Mouse (Mus musculus) neural tube, embryonic 13.5 days (tissue): ENCODE measurements around the gene N4bp3. TPM values are rescaled to one million over a fixed set of nuclear protein-coding genes. Genes with fewer than 3 reads are reported as not detected.
A peak's percentile ranks its signal among the peaks of the same experiment; 100 is the strongest.

Source experiments
- ATAC-seq: fragments of 200-750 bp; cut with Nextera tagmentation; 2 replicates; pipeline ENCODE4 v1.8.0; 2017; ENCODE audit warnings: low read depth, mild to moderate bottlenecking, moderate TSS enrichment, moderate library complexity
- H3K27ac ChIP-seq: fragments of 300-500 bp; sonication (generic); replicated peaks from 2 replicates; pipeline ENCODE4 v1.5.1; 2015; ENCODE audit warnings: moderate library complexity, mild to moderate bottlenecking, inconsistent platforms
- H3K27me3 ChIP-seq: fragments of 300-500 bp; sonication (generic); 2 replicates; pipeline ENCODE4 v1.6.1; 2015; ENCODE audit warnings: mild to moderate bottlenecking, inconsistent platforms
- H3K36me3 ChIP-seq: fragments of 300-500 bp; sonication (generic); 2 replicates; pipeline ENCODE4 v1.6.1; 2015; ENCODE audit warnings: mild to moderate bottlenecking, inconsistent platforms
- H3K4me1 ChIP-seq: fragments of 300-500 bp; sonication (generic); replicated peaks from 2 replicates; pipeline ENCODE4 v1.6.1; 2015; ENCODE audit warnings: inconsistent platforms
- H3K4me2 ChIP-seq: fragments of 300-500 bp; sonication (generic); 2 replicates; pipeline ENCODE4 v1.6.1; 2015; ENCODE audit warnings: inconsistent platforms, mild to moderate bottlenecking, moderate library complexity
- H3K4me3 ChIP-seq: fragments of 300-500 bp; sonication (generic); 2 replicates; pipeline ENCODE4 v1.5.1; 2015; ENCODE audit warnings: mild to moderate bottlenecking, inconsistent platforms
- H3K9ac ChIP-seq: fragments of 300-500 bp; sonication (generic); 2 replicates; pipeline ENCODE4 v1.6.1; 2015; ENCODE audit warnings: moderate library complexity, mild to moderate bottlenecking, inconsistent platforms
- H3K9me3 ChIP-seq: fragments of 300-500 bp; sonication (generic); 2 replicates; pipeline ENCODE4 v1.6.1; 2016; ENCODE audit warnings: inconsistent platforms
- WGBS: fragments of 180-500 bp; shearing (Covaris S2); methylation state at CpG from one replicate; pipeline ENCODE4 v1.1.7; 2015; 5-methylcytosine and 5-hydroxymethylcytosine counted together
- polyA plus RNA-seq: library from polyadenylated mRNA; unstranded; fragments of >200 nt; fragmentation: Nextera tagmentation; extraction: Ambion mirVana; gene quantifications from 2 replicates; pipeline ENCODE4 v1.2.1, GENCODE M21; 2015

The N4bp3 gene
- polyA plus RNA-seq, 1 experiment from 2014 or later, result 14.1 TPM

- ATAC-seq, result peak; percentile 96
- Histone ChIP-seq H3K4me1 (peaks cover 46% of the 10 kb centered on the region), H3K9ac (peak within 1 kb of the TSS; percentile 100), H3K4me2 (peak within 1 kb of the TSS; percentile 98), H3K4me3 (peak within 1 kb of the TSS; percentile 93), H3K27me3 (no peaks in the 10 kb centered on the region), H3K36me3 (peaks cover 33% of the 10 kb centered on the region), H3K9me3 (no peaks in the 10 kb centered on the region), H3K27ac (peak within 1 kb of the TSS; percentile 96)
- under 1% methylated on average over 91 of the region's 91 CpGs for WGBS
These were observed 44.1 kb downstream of the N4bp3 start, which contains the start of gene Hnrnpab for GRCm38 (mm10) chr11:51606447-51607095. Gene Hnrnpab (minus strand): TSS chr11:51606847.

- WGBS, result under 1% methylated on average over 79 of the region's 81 CpGs
- Histone ChIP-seq H3K4me2 (peak overlapping the region; percentile 98), H3K36me3 (peaks cover 41% of the 10 kb centered on the region), H3K27me3 (no peaks in the 10 kb centered on the region), H3K4me3 (peak overlapping the region; percentile 93), H3K9me3 (no peaks in the 10 kb centered on the region), H3K4me1 (peaks cover 53% of the 10 kb centered on the region), H3K27ac (peak overlapping the region; percentile 96), H3K9ac (peak overlapping the region; percentile 100)
- peak; percentile 56 for ATAC-seq
These were observed 44.8 kb downstream of the N4bp3 start for GRCm38 (mm10) chr11:51605602-51606446.

- Histone ChIP-seq H3K4me3 (no peak overlapping the region), H3K4me1 (peaks cover 49% of the 10 kb centered on the region), H3K9me3 (no peaks in the 10 kb centered on the region), H3K4me2 (no peak overlapping the region), H3K9ac (peak overlapping the region; percentile 6; the same call in 1 of the 2 replicates), H3K27ac (no peak overlapping the region), H3K27me3 (no peaks in the 10 kb centered on the region), H3K36me3 (peaks cover 76% of the 10 kb centered on the region)
- no peak for ATAC-seq
- WGBS, result 98% methylated on average over 3 of the region's 3 CpGs
These were observed 48.4 kb downstream of the N4bp3 start for GRCm38 (mm10) chr11:51602253-51602652.

GRCm38 (mm10) chr11:51597553-51597952 lies 53.1 kb downstream of the N4bp3 start:
- no peaks in the 10 kb centered on the region for H3K9me3 ChIP-seq
- ATAC-seq, result no peak
- H3K27ac ChIP-seq, result no peak overlapping the region
- H3K36me3 ChIP-seq, result peaks cover 98% of the 10 kb centered on the region
- no peaks in the 10 kb centered on the region for H3K27me3 ChIP-seq
- 80% methylated on average over 2 of the region's 2 CpGs for WGBS
- no peak overlapping the region for H3K9ac ChIP-seq
- H3K4me1 ChIP-seq, result peaks cover 17% of the 10 kb centered on the region
- H3K4me3 ChIP-seq, result no peak overlapping the region
- H3K4me2 ChIP-seq, result no peak overlapping the region

GRCm38 (mm10) chr11:51595459-51596083 lies 55.1 kb downstream of the N4bp3 start:
- H3K4me1 ChIP-seq, result no peaks in the 10 kb centered on the region
- H3K9ac ChIP-seq, result no peak overlapping the region
- H3K4me2 ChIP-seq, result no peak overlapping the region
- H3K27me3 ChIP-seq, result no peaks in the 10 kb centered on the region
- H3K9me3 ChIP-seq, result no peaks in the 10 kb centered on the region
- peaks cover 98% of the 10 kb centered on the region for H3K36me3 ChIP-seq
- no peak for ATAC-seq
- H3K4me3 ChIP-seq, result no peak overlapping the region
- WGBS, result 95% methylated on average over 1 of the region's 1 CpGs
- no peak overlapping the region for H3K27ac ChIP-seq

- no peak for ATAC-seq
- Histone ChIP-seq H3K9ac (no peak overlapping the region), H3K9me3 (no peaks in the 10 kb centered on the region), H3K36me3 (peaks cover 97% of the 10 kb centered on the region), H3K27ac (no peak overlapping the region), H3K4me3 (no peak overlapping the region), H3K4me1 (no peaks in the 10 kb centered on the region), H3K4me2 (no peak overlapping the region), H3K27me3 (no peaks in the 10 kb centered on the region)
- WGBS, result 77% methylated on average over 3 of the region's 3 CpGs
These were observed 55.8 kb downstream of the N4bp3 start for GRCm38 (mm10) chr11:51594715-51595350.

- H3K4me2 ChIP-seq, result no peak overlapping the region
- no peaks in the 10 kb centered on the region for H3K9me3 ChIP-seq
- no peak overlapping the region for H3K4me3 ChIP-seq
- H3K27me3 ChIP-seq, result no peaks in the 10 kb centered on the region
- peaks cover 97% of the 10 kb centered on the region for H3K36me3 ChIP-seq
- 0 out of 2 replicates have a peak, but pooled peaks have one; percentile 4 for ATAC-seq
- no peak overlapping the region for H3K27ac ChIP-seq
- no peak overlapping the region for H3K9ac ChIP-seq
- no peaks in the 10 kb centered on the region for H3K4me1 ChIP-seq
- 95% methylated on average over 6 of the region's 6 CpGs for WGBS
These were observed 56.8 kb downstream of the N4bp3 start for GRCm38 (mm10) chr11:51593849-51594248.

- Histone ChIP-seq H3K36me3 (peaks cover 97% of the 10 kb centered on the region), H3K27me3 (no peaks in the 10 kb centered on the region), H3K9me3 (no peaks in the 10 kb centered on the region), H3K9ac (no peak overlapping the region), H3K4me3 (no peak overlapping the region), H3K4me1 (no peaks in the 10 kb centered on the region), H3K27ac (no peak overlapping the region), H3K4me2 (no peak overlapping the region)
- WGBS, result 91% methylated on average over 4 of the region's 4 CpGs
- no peak for ATAC-seq
These were observed 57.3 kb downstream of the N4bp3 start for GRCm38 (mm10) chr11:51593368-51593767.

Other genes with a start within 250 kb of the N4bp3 start
- gene Phykpl, start 66.1 kb downstream of the N4bp3 start, polyA plus RNA-seq, result 9.9 and 10.2 TPM in 2 replicates
- 421 and 434 TPM in 2 replicates for gene Hnrnpab, start 44.0 kb downstream of the N4bp3 start, polyA plus RNA-seq
- 96.4 and 106 TPM in 2 replicates for gene Nhp2, start 31.1 kb downstream of the N4bp3 start, polyA plus RNA-seq
- 71.8 and 74.5 TPM in 2 replicates for gene Rmnd5b, start 14.9 kb downstream of the N4bp3 start, polyA plus RNA-seq
- 0.64 and 0.96 TPM in 2 replicates for gene D930048N14Rik, start 112 bp upstream of the N4bp3 start, polyA plus RNA-seq
- gene 0610009B22Rik, start 38.0 kb upstream of the N4bp3 start, polyA plus RNA-seq, result 125 and 136 TPM in 2 replicates
- 14.7 and 17.3 TPM in 2 replicates for gene Sec24a, start 112.8 kb upstream of the N4bp3 start, polyA plus RNA-seq
- gene Sar1b, start 112.8 kb upstream of the N4bp3 start, polyA plus RNA-seq, result 200 and 212 TPM in 2 replicates
- gene Jade2, start 206.8 kb upstream of the N4bp3 start, polyA plus RNA-seq, result 0.33 and 0.46 TPM in 2 replicates